Mouse (Mus musculus) embryonic facial prominence, embryonic 13.5 days (tissue): ENCODE measurements at regions not wholly inside any gene's neighbourhood (a gene's known extent, or its start where the extent isn't known, plus 50 kb on each side); places are given as distances from the start of the nearest gene placed in this dataset.

Source experiments
- ATAC-seq: fragments of 200-750 bp; cut with Nextera tagmentation; 2 replicates; pipeline ENCODE4 v1.8.0; 2017; ENCODE audit warnings: low read depth; ENCODE audit not compliant: insufficient number of reproducible peaks, insufficient read depth, low FRiP score, low TSS enrichment
- H3K27ac ChIP-seq: fragments of 300-500 bp; sonication (generic); 2 replicates; pipeline ENCODE4 v1.5.1; 2015; ENCODE audit warnings: moderate library complexity, mild to moderate bottlenecking, inconsistent platforms
- H3K27me3 ChIP-seq: fragments of 300-500 bp; sonication (generic); 2 replicates; pipeline ENCODE4 v1.6.1; 2015; ENCODE audit warnings: mild to moderate bottlenecking, inconsistent platforms
- H3K36me3 ChIP-seq: fragments of 300-500 bp; sonication (generic); 2 replicates; pipeline ENCODE4 v1.6.1; 2015; ENCODE audit warnings: mild to moderate bottlenecking, inconsistent platforms
- H3K4me1 ChIP-seq: fragments of 300-500 bp; sonication (generic); 2 replicates; pipeline ENCODE4 v1.6.1; 2015; ENCODE audit warnings: inconsistent platforms
- H3K4me2 ChIP-seq: fragments of 300-500 bp; sonication (generic); 2 replicates; pipeline ENCODE4 v1.6.1; 2015; ENCODE audit warnings: moderate library complexity, mild to moderate bottlenecking, inconsistent platforms
- H3K4me3 ChIP-seq: fragments of 300-500 bp; sonication (generic); 2 replicates; pipeline ENCODE4 v1.5.1; 2015; ENCODE audit warnings: mild to moderate bottlenecking, inconsistent platforms
- H3K9ac ChIP-seq: fragments of 300-500 bp; sonication (generic); 2 replicates; pipeline ENCODE4 v1.6.1; 2015; ENCODE audit warnings: mild to moderate bottlenecking, inconsistent platforms
- H3K9me3 ChIP-seq: fragments of 300-500 bp; sonication (generic); 2 replicates; pipeline ENCODE4 v1.6.1; 2016; ENCODE audit warnings: inconsistent platforms
- WGBS: fragments of 180-500 bp; shearing (Covaris S2); methylation state at CpG from one replicate; pipeline ENCODE4 v1.1.7; 2015; ENCODE audit warnings: mixed read lengths; 5-methylcytosine and 5-hydroxymethylcytosine counted together

GRCm38 (mm10) chr17:47293178-47293577 is 75.5 kb upstream of the Mrps10 start:
- Histone ChIP-seq H3K27me3 (no peaks in the 10 kb centered on the region), H3K27ac (no peak overlapping the region), H3K4me1 (peaks cover 30% of the 10 kb centered on the region), H3K4me2 (no peak overlapping the region), H3K36me3 (peaks cover 28% of the 10 kb centered on the region), H3K9me3 (no peaks in the 10 kb centered on the region), H3K9ac (no peak overlapping the region), H3K4me3 (no peak overlapping the region)
- ATAC-seq: no peak
- 93% methylated on average over 8 of the region's 8 CpGs for WGBS

- no peak overlapping the region for H3K9ac ChIP-seq
- no peaks in the 10 kb centered on the region for H3K27me3 ChIP-seq
- H3K27ac ChIP-seq: no peak overlapping the region
- 93% methylated on average over 1 of the region's 1 CpGs for WGBS
- ATAC-seq: no peak
- H3K36me3 ChIP-seq: peaks cover 44% of the 10 kb centered on the region
- no peak overlapping the region for H3K4me2 ChIP-seq
- no peaks in the 10 kb centered on the region for H3K9me3 ChIP-seq
- H3K4me3 ChIP-seq: no peak overlapping the region
- H3K4me1 ChIP-seq: peaks cover 28% of the 10 kb centered on the region
Observed at GRCm38 (mm10) chr17:47291558-47291957, 77.1 kb upstream of the Mrps10 start.

DNA sequence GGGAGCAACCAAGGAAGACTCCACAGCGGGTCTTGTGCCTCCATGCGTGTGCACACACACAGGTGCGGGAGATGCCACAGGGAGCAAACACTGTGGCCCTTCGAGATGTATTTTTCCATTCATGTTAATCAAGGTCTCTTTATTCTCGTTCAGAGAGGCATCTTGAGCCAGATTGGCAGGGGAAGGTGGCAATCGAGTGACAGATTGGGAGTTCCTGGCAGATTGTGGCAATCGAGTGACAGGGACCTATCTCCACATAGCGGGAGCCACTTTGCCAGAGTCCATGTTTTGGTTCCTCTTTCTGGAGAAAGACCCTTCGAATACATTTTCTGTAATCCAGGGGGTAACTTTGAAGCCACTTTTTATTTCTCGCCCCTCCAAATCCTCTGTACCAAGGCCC is 83.1 kb upstream of the Mrps10 start:
- no peak overlapping the region for H3K27ac ChIP-seq
- no peaks in the 10 kb centered on the region for H3K27me3 ChIP-seq
- H3K9me3 ChIP-seq: no peaks in the 10 kb centered on the region
- no peak overlapping the region for H3K4me2 ChIP-seq
- WGBS: 95% methylated on average over 10 of the region's 10 CpGs
- 0 out of 2 replicates have a peak, but pooled peaks cover 6% of the 10 kb centered on the region for H3K4me1 ChIP-seq
- ATAC-seq: no peak
- no peak overlapping the region for H3K4me3 ChIP-seq
- no peak overlapping the region for H3K9ac ChIP-seq
- H3K36me3 ChIP-seq: peaks cover 51% of the 10 kb centered on the region

DNA sequence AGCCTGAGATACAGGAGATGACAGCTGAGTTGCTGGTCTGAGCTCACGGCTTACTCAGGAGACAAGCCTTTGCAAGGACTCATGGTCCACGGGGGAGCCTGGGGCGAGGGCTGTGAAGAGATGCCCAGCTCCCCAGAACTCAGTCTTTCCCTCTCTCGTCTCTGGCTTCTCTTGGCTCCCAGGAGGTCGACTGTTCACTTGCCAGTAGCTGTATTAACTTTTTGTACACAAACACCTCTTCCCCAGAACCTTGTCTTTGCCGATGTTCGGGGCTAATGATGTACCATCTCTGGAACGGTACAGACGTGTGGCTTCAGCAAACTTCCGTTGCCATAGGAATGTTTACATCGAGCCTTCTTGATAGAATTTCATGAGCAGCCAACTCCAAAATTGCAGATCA is 84.5 kb upstream of the Mrps10 start:
- Histone ChIP-seq H3K36me3 (peaks cover 44% of the 10 kb centered on the region), H3K27me3 (no peaks in the 10 kb centered on the region), H3K9ac (no peak overlapping the region), H3K27ac (no peak overlapping the region), H3K4me3 (no peak overlapping the region), H3K9me3 (no peaks in the 10 kb centered on the region), H3K4me1 (0 out of 2 replicates have a peak, but pooled peaks cover 6% of the 10 kb centered on the region), H3K4me2 (no peak overlapping the region)
- WGBS: 78% methylated on average over 11 of the region's 11 CpGs
- no peak for ATAC-seq

DNA sequence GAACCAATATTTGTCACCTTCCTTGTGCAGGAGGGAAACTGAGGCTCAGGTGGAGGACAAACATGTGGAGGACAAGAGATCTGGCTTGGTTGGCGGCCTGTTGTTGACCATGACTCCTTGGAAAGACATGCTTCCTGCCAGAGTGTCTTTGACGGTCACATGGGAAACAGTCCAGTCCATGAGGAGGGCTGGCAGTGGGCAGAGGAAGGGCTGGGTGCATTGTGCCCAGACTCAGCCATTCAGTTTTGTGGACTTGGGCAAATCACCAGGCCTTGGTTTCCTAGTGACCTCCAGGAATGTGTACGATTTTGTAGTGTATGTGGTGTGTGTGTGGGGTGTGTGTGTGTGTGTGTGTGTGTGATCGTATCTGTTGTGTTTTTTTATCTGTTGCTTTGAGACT is 85.5 kb upstream of the Mrps10 start:
- WGBS: 85% methylated on average over 4 of the region's 4 CpGs
- no peak overlapping the region for H3K27ac ChIP-seq
- H3K4me2 ChIP-seq: no peak overlapping the region
- peaks cover 35% of the 10 kb centered on the region for H3K36me3 ChIP-seq
- no peaks in the 10 kb centered on the region for H3K9me3 ChIP-seq
- H3K27me3 ChIP-seq: no peaks in the 10 kb centered on the region
- H3K4me3 ChIP-seq: no peak overlapping the region
- 0 out of 2 replicates have a peak, but pooled peaks cover 6% of the 10 kb centered on the region for H3K4me1 ChIP-seq
- no peak for ATAC-seq
- no peak overlapping the region for H3K9ac ChIP-seq

- H3K27ac ChIP-seq: no peak overlapping the region
- no peaks in the 10 kb centered on the region for H3K27me3 ChIP-seq
- 49% methylated on average over 3 of the region's 3 CpGs for WGBS
- 0 out of 2 replicates have a peak, but pooled peaks cover 6% of the 10 kb centered on the region for H3K4me1 ChIP-seq
- H3K4me2 ChIP-seq: no peak overlapping the region
- no peak overlapping the region for H3K9ac ChIP-seq
- H3K4me3 ChIP-seq: no peak overlapping the region
- no peaks in the 10 kb centered on the region for H3K9me3 ChIP-seq
- ATAC-seq: no peak
- H3K36me3 ChIP-seq: peaks cover 33% of the 10 kb centered on the region
Observed at GRCm38 (mm10) chr17:47282476-47282875, 86.2 kb upstream of the Mrps10 start.

DNA sequence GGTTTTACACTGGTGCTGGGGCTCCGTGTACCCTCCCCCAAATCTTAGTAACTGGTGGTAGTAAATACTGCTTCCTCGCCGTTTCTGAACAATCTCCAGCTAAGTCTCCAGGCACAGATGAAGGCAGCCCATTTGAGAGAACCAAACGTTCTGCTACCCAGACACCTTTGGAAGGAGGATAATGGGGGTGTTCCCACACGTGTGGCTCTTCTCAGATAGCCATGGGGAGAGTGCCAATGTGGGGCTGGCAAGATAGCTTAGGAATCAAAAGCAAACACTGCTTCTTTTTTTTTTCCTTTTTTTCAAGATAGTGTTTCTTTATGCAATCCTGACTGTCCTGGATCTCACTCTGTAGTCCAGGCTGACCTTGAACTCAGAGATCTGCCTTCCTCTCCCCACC is 90.8 kb upstream of the Mrps10 start:
- Histone ChIP-seq H3K36me3 (peaks cover 29% of the 10 kb centered on the region; the same call in 1 of the 2 replicates), H3K27me3 (no peaks in the 10 kb centered on the region), H3K4me1 (peaks cover 7% of the 10 kb centered on the region; the same call in 1 of the 2 replicates), H3K4me2 (no peak overlapping the region), H3K27ac (no peak overlapping the region), H3K9me3 (no peaks in the 10 kb centered on the region), H3K9ac (no peak overlapping the region), H3K4me3 (no peak overlapping the region)
- ATAC-seq: no peak
- WGBS: 86% methylated on average over 5 of the region's 5 CpGs

GRCm38 (mm10) chr17:47276639-47277038 is 92.0 kb upstream of the Mrps10 start:
- no peak overlapping the region for H3K27ac ChIP-seq
- H3K4me3 ChIP-seq: no peak overlapping the region
- H3K27me3 ChIP-seq: no peaks in the 10 kb centered on the region
- 61% methylated on average over 6 of the region's 6 CpGs for WGBS
- no peaks in the 10 kb centered on the region for H3K9me3 ChIP-seq
- peaks cover 33% of the 10 kb centered on the region; the same call in 1 of the 2 replicates for H3K36me3 ChIP-seq
- H3K9ac ChIP-seq: no peak overlapping the region
- H3K4me1 ChIP-seq: peaks cover 4% of the 10 kb centered on the region; the same call in 1 of the 2 replicates
- no peak for ATAC-seq
- H3K4me2 ChIP-seq: no peak overlapping the region

DNA sequence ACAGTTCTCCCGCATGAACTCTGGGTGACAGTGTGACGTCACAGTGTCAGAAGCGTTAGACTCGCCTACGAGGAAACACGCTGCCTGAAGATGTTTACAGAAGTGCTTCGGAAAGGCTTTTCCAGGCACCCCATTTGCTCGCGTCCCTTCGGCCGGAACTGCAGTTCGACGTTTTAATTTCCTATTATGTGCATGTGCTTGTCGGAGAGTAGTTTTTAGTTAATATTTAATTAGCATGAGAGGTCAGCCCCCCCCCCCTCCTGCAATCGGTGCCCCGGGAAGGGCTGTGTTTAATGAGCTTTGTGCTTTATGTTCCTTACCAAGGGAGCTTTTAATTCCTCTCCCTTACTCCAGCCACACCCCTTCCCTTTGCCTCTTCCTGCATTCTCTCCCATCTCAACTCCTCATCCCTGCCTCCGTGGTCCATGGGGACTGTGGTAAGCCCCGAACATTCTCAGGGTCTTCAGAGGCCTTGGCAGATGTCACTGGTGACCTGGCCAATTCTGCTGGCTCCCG is 92.8 kb upstream of the Mrps10 start:
- H3K4me3 ChIP-seq: no peak overlapping the region
- H3K27me3 ChIP-seq: no peaks in the 10 kb centered on the region
- H3K27ac ChIP-seq: no peak overlapping the region
- no peak overlapping the region for H3K9ac ChIP-seq
- H3K4me1 ChIP-seq: peaks cover 4% of the 10 kb centered on the region; the same call in 1 of the 2 replicates
- H3K4me2 ChIP-seq: no peak overlapping the region
- no peak for ATAC-seq
- H3K9me3 ChIP-seq: no peaks in the 10 kb centered on the region
- H3K36me3 ChIP-seq: peaks cover 26% of the 10 kb centered on the region; the same call in 1 of the 2 replicates
- 83% methylated on average over 19 of the region's 19 CpGs for WGBS

DNA sequence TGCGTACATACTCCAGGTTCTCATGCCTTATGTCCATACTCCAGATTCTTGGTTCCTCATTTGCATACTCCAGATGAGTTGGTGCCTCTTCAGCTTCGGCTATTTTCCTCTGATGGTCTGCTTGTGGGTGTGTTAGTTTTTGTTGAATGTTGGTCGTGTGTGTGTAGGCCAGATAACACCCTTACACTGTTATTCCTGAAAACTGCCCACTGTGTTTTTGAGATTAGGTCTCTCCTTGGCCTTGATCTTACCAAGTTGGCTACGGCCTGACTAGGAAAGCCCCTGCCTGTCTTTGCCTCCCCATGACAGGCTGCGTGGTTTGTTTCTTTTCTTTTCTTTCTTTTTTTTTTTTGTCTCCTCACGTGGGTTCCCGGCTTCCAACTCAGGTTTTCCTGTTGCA is 95.4 kb upstream of the Mrps10 start:
- WGBS: 88% methylated on average over 7 of the region's 7 CpGs
- Histone ChIP-seq H3K4me3 (no peak overlapping the region), H3K9ac (no peak overlapping the region), H3K4me2 (no peak overlapping the region), H3K9me3 (no peaks in the 10 kb centered on the region), H3K4me1 (peaks cover 11% of the 10 kb centered on the region; the same call in 1 of the 2 replicates), H3K27me3 (no peaks in the 10 kb centered on the region), H3K27ac (no peak overlapping the region), H3K36me3 (peaks cover 28% of the 10 kb centered on the region)
- ATAC-seq: no peak

DNA sequence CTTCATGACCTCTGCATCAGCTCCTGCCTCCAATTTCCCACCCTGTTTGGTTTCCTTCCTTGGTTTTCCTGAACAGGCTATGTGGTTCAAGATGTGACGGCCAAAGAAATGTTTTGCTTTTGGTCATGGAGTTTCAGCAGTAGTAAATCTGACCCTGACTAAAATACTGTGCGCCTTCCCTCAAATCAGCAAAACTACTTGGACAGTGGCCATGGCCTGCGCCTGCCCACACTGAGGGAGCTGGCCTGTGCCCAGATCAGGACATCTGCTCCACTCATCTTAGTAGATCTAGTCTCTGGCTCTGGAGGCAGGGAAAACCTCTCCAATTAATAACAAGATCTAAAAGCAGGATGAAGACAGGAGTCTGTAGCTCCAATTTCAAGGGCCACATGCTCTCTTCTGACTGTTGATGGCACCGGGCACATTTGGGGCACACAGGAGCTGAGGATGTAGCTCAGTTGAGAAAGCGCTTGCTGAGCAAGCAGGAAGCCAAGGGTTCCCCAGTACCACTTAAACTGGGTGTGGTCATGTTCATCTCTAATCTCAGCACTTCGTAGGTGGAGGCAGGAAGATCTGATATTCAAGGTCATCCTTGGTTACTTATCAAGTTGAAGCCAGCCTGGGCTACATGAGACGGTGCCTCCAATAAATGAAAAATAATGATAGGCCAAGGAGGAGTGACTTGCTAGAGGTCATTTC is 96.6 kb upstream of the Mrps10 start:
- H3K27ac ChIP-seq: no peak overlapping the region
- WGBS: 88% methylated on average over 7 of the region's 7 CpGs
- ATAC-seq: no peak
- H3K9ac ChIP-seq: no peak overlapping the region
- peaks cover 11% of the 10 kb centered on the region; the same call in 1 of the 2 replicates for H3K4me1 ChIP-seq
- no peaks in the 10 kb centered on the region for H3K27me3 ChIP-seq
- H3K36me3 ChIP-seq: peaks cover 31% of the 10 kb centered on the region
- H3K9me3 ChIP-seq: no peaks in the 10 kb centered on the region
- H3K4me3 ChIP-seq: no peak overlapping the region
- no peak overlapping the region for H3K4me2 ChIP-seq
